Comparison of ENCODE assay signal across 17 mouse cellular contexts in genomic region chr11:48551201-48551600, GRCm38 (mm10).
DNase-seq lines count a peak whose midpoint lies in the region; TF ChIP-seq lines count a peak whose summit lies in the region.
"Had no signal": no experiment of that assay in that cellular context is flagged by ENCODE, and none has a peak within 500 bp of the region (broad histone marks: within the 10 kb centered on the region; RNA-seq: fewer than 3 reads in every experiment).

No protein-coding gene starts in this region.

- intact Hi-C loops in left cerebral cortex, postnatal 10 days (cut with DNase I), result no loop called here
- intact Hi-C loops in left cerebral cortex, adult 2 months (cut with DNase I), result no loop called here

- H3K4me3 ChIP-seq in layer of hippocampus, adult 2 months, result no peak overlapping the region
- H3K4me3 ChIP-seq in left cerebral cortex, adult 2 months, result no peak overlapping the region
- H3K4me3 ChIP-seq: embryonic facial prominence, embryonic 13.5 days; limb, embryonic 13.5 days; liver, embryonic 15.5 days; neural tube, embryonic 12.5 days; stomach, embryonic 15.5 days had no signal

- TF ChIP-seq CTCF in layer of hippocampus, adult 2 months (conservative IDR thresholded peaks at IDR 0.05), result no peak
- no peak for TF ChIP-seq CTCF in left cerebral cortex, adult 2 months (IDR thresholded peaks at IDR 0.05)

- peak; percentile 7 for DNase-seq in left cerebral cortex, adult 11 months (ENCODE audit: low spot score)
- DNase-seq in left cerebral cortex, postnatal 10 days (ENCODE audit: extremely low spot score in 1 of 2, low spot score in 2 of 2), result no peak
- peak; percentile 38 to 72 for DNase-seq in layer of hippocampus, adult 2 months (ENCODE audit: low spot score in 2 of 2)
- peak in 1 of 2 experiments; percentile 16 for DNase-seq in left cerebral cortex, adult 2 months (ENCODE audit: extremely low spot score in 1 of 2, low spot score in 2 of 2)
- peak; percentile 83 for DNase-seq in telencephalon, adult 2 months (ENCODE audit: low read depth, low spot score)
- DNase-seq in adrenal gland, postnatal 4 days (ENCODE audit: low spot score in 2 of 2), result no peak
- no peak for DNase-seq in adrenal gland, adult 18-20 months (ENCODE audit: low spot score in 2 of 2)
- DNase-seq: B cell, adult 2 months; cerebellum, adult 9-11 months; gastrocnemius, postnatal 36 days; thymus, adult 2 months had no signal

- H3K27ac ChIP-seq in layer of hippocampus, adult 2 months, result peak overlapping the region; percentile 67
- H3K27ac ChIP-seq in left cerebral cortex, adult 2 months, result peak overlapping the region; percentile 26; the same call in 1 of the 2 replicates
- H3K27ac ChIP-seq: embryonic facial prominence, embryonic 13.5 days; limb, embryonic 13.5 days; liver, embryonic 15.5 days; macrophage; neural tube, embryonic 12.5 days; stomach, embryonic 15.5 days had no signal

Comparison
In these comparisons a context has a peak if more than half of its experiments do, and no peak if none do; other contexts are left out.
1. DNase-seq: peak in left cerebral cortex, adult 11 months (single experiment), layer of hippocampus, adult 2 months (2 of 2) and telencephalon, adult 2 months (single experiment); none in left cerebral cortex, postnatal 10 days (0 of 2), adrenal gland, postnatal 4 days (0 of 2) and adrenal gland, adult 18-20 months (0 of 2).